Mouse (Mus musculus) ovary, adult 18-20 months (tissue): ENCODE data around the gene Cdc42ep2.
A peak's percentile ranks its signal among the peaks of the same experiment; 100 is the strongest.
"Not testable (repeated sequence)": the region's sequence is repeated elsewhere in the genome, so short reads cannot be mapped to it uniquely, and the experiment has no call there.

ENCODE experiments used
- DNase-seq: peaks from one replicate; pipeline ENCODE4 v3.0.0; 2022; ENCODE audit warnings: low spot score, mixed read lengths

Cdc42ep2 gene

GRCm38 (mm10) chr19:5912103-5913006 lies 12.3 kb downstream of the Cdc42ep2 start:
- DNase-seq = peak; percentile 98

GRCm38 (mm10) chr19:5911430-5912102 lies 13.1 kb downstream of the Cdc42ep2 start:
- DNase-seq = no peak

- no peak for DNase-seq
These were observed 14.4 kb downstream of the Cdc42ep2 start for GRCm38 (mm10) chr19:5910221-5910620.

GRCm38 (mm10) chr19:5907275-5907674 lies 17.3 kb downstream of the Cdc42ep2 start:
- no peak for DNase-seq

GRCm38 (mm10) chr19:5894002-5894678 lies 30.5 kb downstream of the Cdc42ep2 start, which contains the start of gene Tigd3:
Tigd3 (minus strand) TSS chr19:5894149.
- peak; percentile 92 for DNase-seq

- no peak for DNase-seq
These were observed 31.2 kb downstream of the Cdc42ep2 start for GRCm38 (mm10) chr19:5893282-5894001.

GRCm38 (mm10) chr19:5892735-5893134 lies 31.9 kb downstream of the Cdc42ep2 start:
- DNase-seq = no peak

GRCm38 (mm10) chr19:5892262-5892661 lies 32.4 kb downstream of the Cdc42ep2 start:
- no peak for DNase-seq

- no peak for DNase-seq
These were observed 32.9 kb downstream of the Cdc42ep2 start for GRCm38 (mm10) chr19:5891521-5892258.

GRCm38 (mm10) chr19:5889211-5889610 lies 35.4 kb downstream of the Cdc42ep2 start:
- DNase-seq = no peak

- no peak for DNase-seq
These were observed 37.3 kb downstream of the Cdc42ep2 start for GRCm38 (mm10) chr19:5887234-5887815.

- no peak for DNase-seq
These were observed 38.8 kb downstream of the Cdc42ep2 start for GRCm38 (mm10) chr19:5885838-5886237.

GRCm38 (mm10) chr19:5883935-5884334 lies 40.7 kb downstream of the Cdc42ep2 start:
- peak; percentile 45 for DNase-seq

- not testable (repeated sequence) for DNase-seq
These were observed 42.5 kb downstream of the Cdc42ep2 start for GRCm38 (mm10) chr19:5882079-5882478.

GRCm38 (mm10) chr19:5881155-5881554 lies 43.5 kb downstream of the Cdc42ep2 start:
- no peak for DNase-seq

- no peak for DNase-seq
These were observed 44.9 kb downstream of the Cdc42ep2 start for GRCm38 (mm10) chr19:5879735-5880134.

- DNase-seq = peak; percentile 66
These were observed 45.7 kb downstream of the Cdc42ep2 start for GRCm38 (mm10) chr19:5878916-5879315.

GRCm38 (mm10) chr19:5878362-5878722 lies 46.3 kb downstream of the Cdc42ep2 start:
- peak; percentile 81 for DNase-seq

- DNase-seq = peak; percentile 69
These were observed 46.8 kb downstream of the Cdc42ep2 start, which contains the start of gene Slc25a45 for GRCm38 (mm10) chr19:5877618-5878361. Slc25a45 (plus strand) TSS chr19:5877808.

GRCm38 (mm10) chr19:5874969-5875480 lies 49.6 kb downstream of the Cdc42ep2 start, which contains the start of gene Frmd8:
Frmd8 (minus strand) TSS chr19:5875274.
- DNase-seq = peak; percentile 90
